Mouse (Mus musculus): Measurements from ENCODE around the gene Kmt2c. TPM values are rescaled to one million over a fixed set of nuclear protein-coding genes. Genes with fewer than 3 reads are reported as not detected.
A peak's percentile ranks its signal among the peaks of the same experiment; 100 is the strongest.

The Kmt2c gene
- total RNA-seq, 1 experiment = 50.6 TPM

- Histone ChIP-seq H3K4me1 (ENCODE audit: control insufficient read depth in 2 of 2, insufficient read depth in 2 of 2, low read length in 2 of 2, poor library complexity in 1 of 2) (peaks cover 0 to 4% of the 10 kb centered on the region in 2 experiments; a peak in 1 of 4 replicates), H3K4me3 (ENCODE audit: insufficient read depth in 1 of 2, low read depth in 1 of 2, low read length in 2 of 2, poor library complexity in 1 of 2, severe bottlenecking in 1 of 2) (peak overlapping the region; percentile 89 to 96), H3K36me3 (ENCODE audit: control insufficient read depth, insufficient read depth, low read length, poor library complexity, severe bottlenecking) (no peaks in the 10 kb centered on the region; the same call in 1 of the 2 replicates), H3K27ac (ENCODE audit: insufficient read depth, low read depth, low read length, poor library complexity, severe bottlenecking) (peak overlapping the region; percentile 85), H3K9me3 (ENCODE audit: control insufficient read depth, insufficient read depth, low read depth, low read length) (no peaks in the 10 kb centered on the region), H3K9ac (ENCODE audit: insufficient read depth, low read depth, low read length, poor library complexity, severe bottlenecking) (peak overlapping the region; percentile 79)
- peak; percentile 90 for DNase-seq (ENCODE audit: low read depth, low spot score)
- in situ Hi-C loops (cut with MboI; ENCODE audit: low sequenced_read_pairs in 2 of 2, unreplicated experiment in 2 of 2) = no loop called here
- TF ChIP-seq CHD2 (IDR thresholded peaks at IDR 0.05; ENCODE audit: low read depth, low read length) (no peak), HCFC1 (IDR thresholded peaks at IDR 0.05; ENCODE audit: borderline replicate concordance, insufficient read depth, low read length) (peak; percentile 77; the same call in 1 of the 2 replicates), ZC3H11A (IDR thresholded peaks at IDR 0.05; ENCODE audit: borderline replicate concordance, low read depth, low read length) (no peak), ZNF384 (IDR thresholded peaks at IDR 0.05; ENCODE audit: low read depth, low read length) (no peak), MAFK (IDR thresholded peaks at IDR 0.05; ENCODE audit: insufficient read depth, low read depth, low read length) (no peak)
Measured at GRCm38 (mm10) chr5:25499423-25500398, 1.1 kb upstream of the Kmt2c start.

DNA sequence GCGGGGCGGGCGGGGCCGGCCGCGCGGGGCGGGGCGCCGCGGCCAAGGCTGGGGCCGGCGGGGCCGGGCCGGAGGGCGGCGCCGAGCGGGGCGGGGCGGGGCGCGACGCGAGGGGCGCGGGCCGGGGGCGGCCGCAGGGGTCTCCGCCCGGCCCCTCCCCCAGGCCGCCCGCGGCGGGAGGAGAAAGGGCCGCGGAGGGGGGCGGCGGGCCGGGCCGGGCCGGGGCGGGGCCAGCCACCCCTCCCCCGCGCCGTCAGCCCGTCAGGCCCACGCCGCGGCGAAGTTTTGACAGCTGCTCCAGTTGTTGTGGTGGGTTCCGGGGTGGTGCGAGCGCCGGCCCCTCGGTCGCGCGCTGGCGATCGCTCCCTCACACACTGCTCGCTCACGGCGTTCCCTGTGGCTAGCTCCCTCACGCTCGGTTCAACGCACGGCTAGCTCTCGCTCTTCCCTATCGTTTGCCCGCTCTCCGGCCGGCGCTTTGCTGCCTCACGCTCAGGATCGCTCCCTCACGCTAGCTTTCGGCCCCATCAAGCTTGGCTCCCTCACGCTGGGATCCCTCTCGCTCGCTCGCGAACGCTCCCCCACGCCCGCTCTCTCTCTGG is 339 bp upstream of the Kmt2c start:
- H3K9ac ChIP-seq (ENCODE audit: insufficient read depth, low read depth, low read length, poor library complexity, severe bottlenecking) = peak overlapping the region; percentile 79
- no peak for TF ChIP-seq HCFC1 (IDR thresholded peaks at IDR 0.05; ENCODE audit: borderline replicate concordance, insufficient read depth, low read length)
- TF ChIP-seq CHD2 (IDR thresholded peaks at IDR 0.05; ENCODE audit: low read depth, low read length) = no peak
- TF ChIP-seq MAFK (IDR thresholded peaks at IDR 0.05; ENCODE audit: insufficient read depth, low read depth, low read length) = no peak
- TF ChIP-seq ZNF384 (IDR thresholded peaks at IDR 0.05; ENCODE audit: low read depth, low read length) = no peak
- TF ChIP-seq ZC3H11A (IDR thresholded peaks at IDR 0.05; ENCODE audit: borderline replicate concordance, low read depth, low read length) = no peak
- peak overlapping the region; percentile 96 for H3K4me3 ChIP-seq (ENCODE audit: insufficient read depth in 1 of 2, low read depth in 1 of 2, low read length in 2 of 2, poor library complexity in 1 of 2, severe bottlenecking in 1 of 2)
- H3K4me1 ChIP-seq (ENCODE audit: control insufficient read depth in 2 of 2, insufficient read depth in 2 of 2, low read length in 2 of 2, poor library complexity in 1 of 2) = peaks cover 0 to 4% of the 10 kb centered on the region in 2 experiments; a peak in 1 of 4 replicates
- H3K27ac ChIP-seq (ENCODE audit: insufficient read depth, low read depth, low read length, poor library complexity, severe bottlenecking) = peak overlapping the region; percentile 92
- no peaks in the 10 kb centered on the region; the same call in 1 of the 2 replicates for H3K36me3 ChIP-seq (ENCODE audit: control insufficient read depth, insufficient read depth, low read length, poor library complexity, severe bottlenecking)
- in situ Hi-C loops (cut with MboI; ENCODE audit: low sequenced_read_pairs in 2 of 2, unreplicated experiment in 2 of 2) = no loop called here
- peak; percentile 50 for DNase-seq (ENCODE audit: low read depth, low spot score)
- no peaks in the 10 kb centered on the region for H3K9me3 ChIP-seq (ENCODE audit: control insufficient read depth, insufficient read depth, low read depth, low read length)

- H3K27ac ChIP-seq (ENCODE audit: insufficient read depth, low read depth, low read length, poor library complexity, severe bottlenecking) = peak overlapping the region; percentile 92
- in situ Hi-C loops (cut with MboI; ENCODE audit: low sequenced_read_pairs in 2 of 2, unreplicated experiment in 2 of 2) = no loop called here
Measured at GRCm38 (mm10) chr5:25497720-25498345, 750 bp downstream of the Kmt2c start.

DNA sequence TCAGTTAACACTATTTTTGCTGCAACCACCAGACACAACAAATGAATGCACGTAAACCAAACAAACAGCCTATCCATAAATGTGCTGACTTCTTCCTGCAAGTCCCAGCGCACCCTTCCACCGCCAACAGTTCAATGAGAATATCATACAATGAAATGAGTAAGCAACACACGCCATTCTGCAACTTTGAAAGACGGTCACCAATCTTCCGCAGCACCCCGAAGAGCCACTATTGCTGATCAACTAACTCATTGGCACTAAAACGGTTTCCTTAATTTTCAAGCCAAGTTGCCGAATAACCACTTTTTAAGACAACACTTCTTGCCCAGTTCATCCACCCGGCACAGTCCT is 1.2 kb downstream of the Kmt2c start:
- in situ Hi-C loops (cut with MboI; ENCODE audit: low sequenced_read_pairs in 2 of 2, unreplicated experiment in 2 of 2) = no loop called here
- Histone ChIP-seq H3K4me3 (ENCODE audit: insufficient read depth in 1 of 2, low read depth in 1 of 2, low read length in 2 of 2, poor library complexity in 1 of 2, severe bottlenecking in 1 of 2) (peak overlapping the region; percentile 96), H3K4me1 (ENCODE audit: control insufficient read depth in 2 of 2, insufficient read depth in 2 of 2, low read length in 2 of 2, poor library complexity in 1 of 2) (peaks cover 0 to 4% of the 10 kb centered on the region in 2 experiments; a peak in 1 of 4 replicates), H3K36me3 (ENCODE audit: control insufficient read depth, insufficient read depth, low read length, poor library complexity, severe bottlenecking) (no peaks in the 10 kb centered on the region; the same call in 1 of the 2 replicates), H3K27ac (ENCODE audit: insufficient read depth, low read depth, low read length, poor library complexity, severe bottlenecking) (no peak overlapping the region), H3K9ac (ENCODE audit: insufficient read depth, low read depth, low read length, poor library complexity, severe bottlenecking) (peak overlapping the region; percentile 95), H3K9me3 (ENCODE audit: control insufficient read depth, insufficient read depth, low read depth, low read length) (no peaks in the 10 kb centered on the region)
- DNase-seq (ENCODE audit: low read depth, low spot score) = no peak
- TF ChIP-seq HCFC1 (IDR thresholded peaks at IDR 0.05; ENCODE audit: borderline replicate concordance, insufficient read depth, low read length) = no peak

More at GRCm38 (mm10) chr5:25497720-25498345, 750 bp downstream of the Kmt2c start:
- Histone ChIP-seq H3K9ac (ENCODE audit: insufficient read depth, low read depth, low read length, poor library complexity, severe bottlenecking) (peak overlapping the region; percentile 95), H3K9me3 (ENCODE audit: control insufficient read depth, insufficient read depth, low read depth, low read length) (no peaks in the 10 kb centered on the region), H3K4me3 (ENCODE audit: insufficient read depth in 1 of 2, low read depth in 1 of 2, low read length in 2 of 2, poor library complexity in 1 of 2, severe bottlenecking in 1 of 2) (peak overlapping the region; percentile 96), H3K36me3 (ENCODE audit: control insufficient read depth, insufficient read depth, low read length, poor library complexity, severe bottlenecking) (no peaks in the 10 kb centered on the region; the same call in 1 of the 2 replicates), H3K4me1 (ENCODE audit: control insufficient read depth in 2 of 2, insufficient read depth in 2 of 2, low read length in 2 of 2, poor library complexity in 1 of 2) (peaks cover 0 to 4% of the 10 kb centered on the region in 2 experiments; a peak in 1 of 4 replicates)
- DNase-seq (ENCODE audit: low read depth, low spot score) = peak; percentile 26
- TF ChIP-seq CHD2 (IDR thresholded peaks at IDR 0.05; ENCODE audit: low read depth, low read length) (no peak), ZNF384 (IDR thresholded peaks at IDR 0.05; ENCODE audit: low read depth, low read length) (no peak), MAFK (IDR thresholded peaks at IDR 0.05; ENCODE audit: insufficient read depth, low read depth, low read length) (no peak), ZC3H11A (IDR thresholded peaks at IDR 0.05; ENCODE audit: borderline replicate concordance, low read depth, low read length) (no peak), HCFC1 (IDR thresholded peaks at IDR 0.05; ENCODE audit: borderline replicate concordance, insufficient read depth, low read length) (no peak)

Data from ES-E14 (cell line).